Mouse (Mus musculus) small intestine, adult 2 months (tissue): ENCODE measurements around the gene Pik3r6.

ENCODE experiments used
- CTCF ChIP-seq: fragments of 200-500 bp; IDR thresholded peaks from 2 replicates; pipeline ENCODE4 v1.5.1; 2012; ENCODE audit warnings: low read depth, mild to moderate bottlenecking, control low read depth, inconsistent platforms, low read length, moderate library complexity, mixed read lengths; ENCODE audit not compliant: insufficient replicate concordance, insufficient read length; ENCODE audit errors: extremely low read depth
- POLR2A ChIP-seq: fragments of 200-500 bp; IDR thresholded peaks from 2 replicates; pipeline ENCODE4 v1.6.1; 2012; ENCODE audit warnings: low read depth, mild to moderate bottlenecking, control low read depth, inconsistent platforms, low read length, moderate library complexity

DNA sequence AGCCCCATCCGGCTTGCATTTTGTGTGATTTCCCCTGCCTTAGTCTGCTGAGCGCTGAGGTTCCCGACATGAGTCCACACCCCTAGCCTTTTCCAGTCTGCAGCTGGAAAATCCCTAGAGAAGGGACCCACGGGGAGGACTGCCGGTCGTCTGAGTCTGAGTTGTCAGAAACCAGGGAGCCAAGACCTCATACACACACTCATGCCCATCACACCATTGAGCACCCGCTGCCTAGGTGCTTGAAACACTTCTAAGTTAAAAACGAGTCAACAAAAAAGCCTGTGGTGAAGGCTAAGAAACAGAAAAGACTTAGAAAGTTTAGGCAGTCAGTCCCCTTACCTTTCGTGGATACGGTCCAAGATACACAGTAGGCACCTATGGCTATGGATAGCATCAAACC, 15.1 kb upstream of the Pik3r6 start:
- TF ChIP-seq CTCF (no peak), POLR2A (no peak)
